Mouse (Mus musculus) small intestine, adult 2 months (tissue): ENCODE results near the gene Tbc1d10a. TPM values are rescaled to one million over a fixed set of nuclear protein-coding genes. Genes with fewer than 3 reads are reported as not detected.
"Not testable (repeated sequence)": the region's sequence is repeated elsewhere in the genome, so short reads cannot be mapped to it uniquely, and the experiment has no call there.

Source experiments
- H3K27ac ChIP-seq: fragments of 200-500 bp; 2 replicates; pipeline ENCODE4 v1.5.1; 2012; ENCODE audit warnings: low read depth, low read length, control low read depth, inconsistent platforms; ENCODE audit not compliant: insufficient read depth
- H3K27me3 ChIP-seq: fragments of 200-500 bp; 2 replicates; pipeline ENCODE4 v1.6.1; 2012; ENCODE audit warnings: mild to moderate bottlenecking, moderate library complexity, low read length, inconsistent platforms; ENCODE audit not compliant: control insufficient read depth, insufficient read depth
- H3K36me3 ChIP-seq: fragments of 200-500 bp; 2 replicates; pipeline ENCODE4 v1.6.1; 2012; ENCODE audit warnings: mild to moderate bottlenecking, low read length, control low read depth, inconsistent platforms; ENCODE audit not compliant: control insufficient read depth, insufficient read depth
- H3K4me1 ChIP-seq: fragments of 200-500 bp; 2 replicates; pipeline ENCODE4 v1.6.1; 2012; ENCODE audit warnings: low read length, inconsistent platforms, mixed read lengths; ENCODE audit not compliant: control insufficient read depth, insufficient read depth, insufficient read length
- H3K4me3 ChIP-seq: fragments of 200-500 bp; 2 replicates; pipeline ENCODE4 v1.5.1; 2012; ENCODE audit warnings: low read depth, mild to moderate bottlenecking, control low read depth, inconsistent platforms, low read length, moderate library complexity
- CTCF ChIP-seq: fragments of 200-500 bp; IDR thresholded peaks from 2 replicates; pipeline ENCODE4 v1.5.1; 2012; ENCODE audit warnings: low read depth, mild to moderate bottlenecking, control low read depth, inconsistent platforms, low read length, moderate library complexity, mixed read lengths; ENCODE audit not compliant: insufficient replicate concordance, insufficient read length; ENCODE audit errors: extremely low read depth
- POLR2A ChIP-seq: fragments of 200-500 bp; IDR thresholded peaks from 2 replicates; pipeline ENCODE4 v1.6.1; 2012; ENCODE audit warnings: low read depth, mild to moderate bottlenecking, control low read depth, inconsistent platforms, low read length, moderate library complexity
- WGBS: fragments of 180-500 bp; shearing (Covaris S2); methylation state at CpG from one replicate; pipeline ENCODE4 v1.1.7; 2018; 5-methylcytosine and 5-hydroxymethylcytosine counted together
- polyA plus RNA-seq: library from polyadenylated mRNA; depleted of rRNA; stranded (reverse); fragments of >200 nt; gene quantifications from 2 replicates; pipeline ENCODE4 v1.2.3, GENCODE M21; 2012

Tbc1d10a gene
- polyA plus RNA-seq, 1 experiment, result 32.0 TPM

DNA sequence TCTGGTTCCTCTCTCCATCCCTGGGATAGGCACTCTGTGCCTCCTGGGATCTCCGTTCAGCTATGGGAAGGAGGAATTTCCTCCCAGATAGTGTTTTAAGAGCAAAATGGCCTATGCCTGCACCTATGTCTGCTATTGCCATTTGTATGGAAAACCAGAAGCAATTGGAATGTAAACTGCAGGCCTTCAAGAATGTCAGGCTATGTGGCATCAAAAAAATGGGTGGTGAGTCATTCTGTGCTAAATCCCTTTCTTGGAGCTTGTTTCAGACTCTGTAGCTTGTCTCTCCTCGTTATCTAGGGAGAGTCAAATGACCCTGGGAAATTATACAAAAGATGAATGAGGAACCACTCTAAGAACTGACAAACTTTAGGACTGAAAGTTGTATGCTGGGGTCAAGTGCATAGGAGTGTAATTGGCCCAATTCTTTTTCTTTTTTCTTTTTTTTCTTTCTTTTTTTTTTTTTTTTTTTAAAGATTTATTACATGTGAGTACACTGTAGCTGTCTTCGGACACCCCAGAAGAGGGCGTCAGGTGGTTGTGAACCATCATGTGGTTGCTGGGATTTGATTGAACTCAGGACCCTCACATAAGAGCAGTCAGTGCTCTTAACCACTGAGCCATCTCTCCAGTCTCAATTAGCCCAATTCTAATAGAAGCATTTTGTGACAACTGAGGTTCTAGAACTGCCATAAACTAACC is 2.2 kb upstream of the Tbc1d10a start:
- H3K36me3 ChIP-seq, result peaks cover 24% of the 10 kb centered on the region
- 59% methylated on average over 4 of the region's 4 CpGs for WGBS
- TF ChIP-seq CTCF (no peak), POLR2A (no peak)
- H3K4me3 ChIP-seq, result no peak overlapping the region
- H3K4me1 ChIP-seq, result peaks cover 5% of the 10 kb centered on the region; the same call in 1 of the 2 replicates
- no peak overlapping the region for H3K27ac ChIP-seq
- no peaks in the 10 kb centered on the region for H3K27me3 ChIP-seq

DNA sequence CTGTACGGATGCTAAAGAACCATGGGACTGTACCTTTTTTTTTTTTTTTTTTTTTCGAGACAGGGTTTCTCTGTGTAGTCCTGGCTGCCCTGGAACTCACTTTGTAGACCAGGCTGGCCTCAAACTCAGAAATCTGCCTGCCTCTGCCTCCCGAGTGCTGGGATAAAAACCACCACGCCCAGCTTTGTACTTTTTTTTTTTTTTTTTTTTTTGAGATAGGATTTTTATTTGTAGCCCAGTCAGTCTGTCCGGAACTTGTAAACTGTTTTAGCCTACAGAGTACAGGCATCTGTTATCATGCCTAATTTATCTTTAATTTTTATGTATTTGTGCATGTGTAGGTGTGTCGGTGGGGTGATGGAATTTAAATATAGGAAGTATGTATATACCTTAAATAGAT is 1.1 kb upstream of the Tbc1d10a start:
- H3K4me1 ChIP-seq, H3K4me3 ChIP-seq, H3K27ac ChIP-seq, H3K27me3 ChIP-seq: not testable (repeated sequence)
- WGBS, result 86% methylated on average over 6 of the region's 6 CpGs
- peaks cover 13% of the 10 kb centered on the region for H3K36me3 ChIP-seq

DNA sequence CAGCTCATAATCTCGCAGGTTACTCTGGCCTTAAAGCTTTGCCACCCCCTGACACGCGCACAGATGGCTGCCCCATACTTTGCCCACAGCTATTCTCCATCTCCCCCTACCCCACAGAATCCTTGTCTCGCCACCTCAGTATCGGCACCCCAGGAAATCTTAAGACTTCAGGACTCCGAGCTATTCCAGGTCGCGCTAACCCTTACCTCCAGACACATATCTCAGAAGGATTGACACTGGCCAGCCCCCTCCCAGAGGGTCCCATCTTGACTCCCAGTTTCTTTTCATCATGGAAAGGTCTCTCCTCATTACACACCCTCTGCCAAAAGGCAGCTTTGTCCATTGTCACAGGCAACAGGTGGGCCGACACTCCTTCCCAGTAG is 720 bp downstream of the Tbc1d10a start:
- Histone ChIP-seq H3K4me3 (peak overlapping the region; percentile 85), H3K27me3 (no peaks in the 10 kb centered on the region), H3K27ac (no peak overlapping the region), H3K4me1 (peaks cover 12% of the 10 kb centered on the region), H3K36me3 (0 out of 2 replicates have a peak, but pooled peaks cover 2% of the 10 kb centered on the region)
- 5% methylated on average over 9 of the region's 9 CpGs for WGBS
- no peak for TF ChIP-seq POLR2A
- no peak for TF ChIP-seq CTCF

DNA sequence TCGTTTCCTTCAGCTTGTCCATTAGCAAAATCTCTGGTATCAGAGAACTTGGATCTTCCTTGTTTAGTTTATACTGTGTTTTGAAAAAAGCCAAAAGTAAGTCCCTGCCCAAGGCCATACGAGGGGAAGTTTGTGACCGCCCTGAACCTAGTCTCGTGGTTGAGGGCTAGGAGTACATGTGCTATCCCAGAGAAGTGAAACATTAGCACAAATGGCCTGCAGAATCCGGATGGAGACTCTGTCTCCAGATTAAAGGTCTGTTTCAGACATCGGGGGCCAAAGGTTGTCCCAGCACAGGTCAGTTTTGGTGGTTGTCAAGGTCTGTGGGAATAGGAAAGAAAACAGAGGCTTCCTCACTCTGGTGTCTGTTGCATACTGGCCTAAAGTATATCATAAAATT is 2.6 kb downstream of the Tbc1d10a start:
- H3K36me3 ChIP-seq, result no peaks in the 10 kb centered on the region
- 51% methylated on average over 6 of the region's 6 CpGs for WGBS
- peak overlapping the region; percentile 19; the same call in 1 of the 2 replicates for H3K27ac ChIP-seq
- no peak overlapping the region for H3K4me3 ChIP-seq
- H3K27me3 ChIP-seq, result no peaks in the 10 kb centered on the region
- H3K4me1 ChIP-seq, result peaks cover 12% of the 10 kb centered on the region
- TF ChIP-seq CTCF, result no peak
- TF ChIP-seq POLR2A, result no peak

DNA sequence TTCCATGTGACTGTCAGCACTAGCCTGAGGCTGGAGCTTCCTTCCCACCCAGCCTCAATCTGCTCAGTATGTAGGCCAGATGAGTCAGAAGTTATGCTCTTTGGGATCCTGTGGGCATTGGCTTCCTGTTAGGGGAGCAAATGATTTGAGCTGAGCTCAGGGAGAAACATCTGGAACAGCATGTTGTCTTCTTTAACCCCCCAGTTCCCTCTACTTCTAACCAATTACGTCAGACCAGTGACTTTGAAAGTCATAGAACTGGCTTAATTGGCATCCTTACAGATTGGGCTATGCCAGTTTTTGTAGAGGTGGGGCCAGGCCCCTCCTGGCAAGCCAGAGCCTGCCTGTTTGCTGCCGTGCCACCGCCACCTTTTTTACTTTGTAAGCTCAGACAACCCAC is 4.1 kb downstream of the Tbc1d10a start:
- Histone ChIP-seq H3K36me3 (no peaks in the 10 kb centered on the region), H3K4me3 (no peak overlapping the region), H3K27me3 (no peaks in the 10 kb centered on the region), H3K4me1 (peaks cover 18% of the 10 kb centered on the region), H3K27ac (no peak overlapping the region)
- TF ChIP-seq CTCF, result no peak
- 56% methylated on average over 3 of the region's 3 CpGs for WGBS

DNA sequence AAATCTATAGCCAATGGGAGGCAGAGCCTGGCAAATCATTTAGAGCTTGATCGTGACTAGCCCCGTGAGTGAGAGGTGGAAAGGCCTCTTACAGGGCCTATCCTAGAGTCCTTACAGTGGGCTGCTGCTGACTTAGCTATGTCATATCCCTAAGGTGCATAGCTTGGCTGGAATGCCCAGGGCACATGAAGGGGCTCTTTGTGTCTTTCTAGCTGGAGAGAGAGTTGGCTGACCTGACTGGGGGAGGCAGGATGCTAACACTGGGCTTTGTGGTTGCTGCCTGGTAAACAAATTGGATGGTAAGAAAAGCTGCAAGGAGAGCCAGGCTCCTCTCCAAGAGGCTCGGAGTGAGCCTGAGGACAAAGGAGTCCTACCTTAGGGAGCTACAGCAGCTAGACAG is 6.2 kb downstream of the Tbc1d10a start:
- TF ChIP-seq POLR2A (no peak), CTCF (no peak)
- H3K27me3 ChIP-seq, result no peaks in the 10 kb centered on the region
- WGBS, result 69% methylated on average over 3 of the region's 3 CpGs
- no peak overlapping the region for H3K4me3 ChIP-seq
- H3K4me1 ChIP-seq, result peaks cover 21% of the 10 kb centered on the region
- no peaks in the 10 kb centered on the region for H3K36me3 ChIP-seq
- no peak overlapping the region for H3K27ac ChIP-seq

DNA sequence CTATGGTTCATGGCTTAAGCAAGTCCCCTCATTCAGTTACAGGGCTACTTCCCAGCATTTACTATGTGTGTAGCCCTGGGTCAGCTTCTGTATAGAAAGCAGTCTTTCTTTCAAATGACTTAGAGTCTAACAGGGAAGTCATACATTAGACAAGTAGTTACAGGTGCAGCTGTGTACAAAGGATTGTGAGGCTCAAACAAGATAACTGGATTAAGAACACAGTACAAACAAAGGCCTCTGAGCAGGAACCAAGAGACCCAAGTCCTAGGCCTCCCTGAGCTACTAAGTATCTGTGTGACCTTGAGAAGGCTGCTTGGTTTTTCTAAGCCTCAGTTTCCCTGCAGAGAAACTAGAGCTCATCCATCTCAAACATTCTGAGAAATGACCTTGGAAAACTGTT is 6.8 kb downstream of the Tbc1d10a start:
- Histone ChIP-seq H3K27me3 (no peaks in the 10 kb centered on the region), H3K27ac (no peak overlapping the region), H3K4me1 (peaks cover 21% of the 10 kb centered on the region), H3K4me3 (no peak overlapping the region), H3K36me3 (no peaks in the 10 kb centered on the region)
- no peak for TF ChIP-seq POLR2A
- no peak for TF ChIP-seq CTCF

DNA sequence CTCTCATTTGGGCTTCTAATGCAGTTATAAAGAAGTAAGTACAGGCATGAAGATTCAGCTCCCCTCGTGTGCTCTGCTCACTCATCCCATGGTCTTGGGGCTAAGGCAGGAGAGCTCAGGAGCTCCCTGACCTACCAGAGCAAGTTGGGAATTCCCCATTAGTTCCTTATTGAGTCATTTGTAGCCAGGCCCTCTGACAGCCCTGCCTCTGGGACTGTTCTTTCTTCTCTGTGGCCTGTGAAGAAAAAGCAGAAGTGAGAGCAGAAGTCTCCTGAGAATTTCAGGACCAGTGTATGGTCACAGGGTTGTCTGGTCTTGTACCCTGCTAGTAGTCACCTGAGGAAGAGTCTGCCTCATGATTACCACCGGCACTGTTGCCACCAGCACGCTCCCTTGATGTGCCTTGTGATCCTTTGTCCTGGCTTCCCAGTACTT is 9.0 kb downstream of the Tbc1d10a start:
- peaks cover 17% of the 10 kb centered on the region for H3K4me1 ChIP-seq
- H3K4me3 ChIP-seq, result no peak overlapping the region
- 60% methylated on average over 3 of the region's 3 CpGs for WGBS
- H3K27me3 ChIP-seq, result no peaks in the 10 kb centered on the region
- peak overlapping the region; percentile 13; the same call in 1 of the 2 replicates for H3K27ac ChIP-seq
- H3K36me3 ChIP-seq, result no peaks in the 10 kb centered on the region
- TF ChIP-seq CTCF, result no peak
- no peak for TF ChIP-seq POLR2A
